Mouse (Mus musculus): ENCODE measurements around the gene Etv4.

GRCm38 (mm10) chr11:101772027-101772426 is 13.1 kb downstream of the Etv4 start:
- TF ChIP-seq CTCF (IDR thresholded peaks at IDR 0.05; ENCODE audit: control insufficient read depth, insufficient read depth, low read length): no peak
- TF ChIP-seq POLR2A (IDR thresholded peaks at IDR 0.05; ENCODE audit: borderline replicate concordance, control insufficient read depth, low read depth, low read length): no peak

All from bone marrow, adult 2 months (tissue).